Mouse (Mus musculus): ENCODE data around the gene Cd93.

The Cd93 gene

GRCm38 (mm10) chr2:148442710-148443109 is 653 bp downstream of the Cd93 start:
- no peak for DNase-seq (ENCODE audit: low spot score in 2 of 2)

- DNase-seq (ENCODE audit: low spot score in 2 of 2), result no peak
Measured at GRCm38 (mm10) chr2:148442172-148442571, 1.2 kb downstream of the Cd93 start.

- no peak for DNase-seq (ENCODE audit: low spot score in 2 of 2)
Measured at GRCm38 (mm10) chr2:148441421-148441820, 1.9 kb downstream of the Cd93 start.

GRCm38 (mm10) chr2:148439691-148440276 is 3.6 kb downstream of the Cd93 start:
- DNase-seq (ENCODE audit: low spot score in 2 of 2), result no peak

- no peak for DNase-seq (ENCODE audit: low spot score in 2 of 2)
Measured at GRCm38 (mm10) chr2:148436285-148436684, 7.1 kb downstream of the Cd93 start.

- DNase-seq (ENCODE audit: low spot score in 2 of 2), result no peak
Measured at GRCm38 (mm10) chr2:148432346-148432745, 11.0 kb downstream of the Cd93 start.

- DNase-seq (ENCODE audit: low spot score in 2 of 2), result no peak
Measured at GRCm38 (mm10) chr2:148430941-148431340, 12.4 kb downstream of the Cd93 start.

- no peak for DNase-seq (ENCODE audit: low spot score in 2 of 2)
Measured at GRCm38 (mm10) chr2:148429001-148429505, 14.3 kb downstream of the Cd93 start.

- no peak for DNase-seq (ENCODE audit: low spot score in 2 of 2)
Measured at GRCm38 (mm10) chr2:148428523-148428922, 14.8 kb downstream of the Cd93 start.

- DNase-seq (ENCODE audit: low spot score in 2 of 2), result no peak
Measured at GRCm38 (mm10) chr2:148427553-148427952, 15.8 kb downstream of the Cd93 start.

- DNase-seq (ENCODE audit: low spot score in 2 of 2), result peak; percentile 36 to 53
Measured at GRCm38 (mm10) chr2:148425709-148426382, 17.5 kb downstream of the Cd93 start.

- DNase-seq (ENCODE audit: low spot score in 2 of 2), result no peak
Measured at GRCm38 (mm10) chr2:148421706-148422105, 21.7 kb downstream of the Cd93 start.

GRCm38 (mm10) chr2:148421112-148421511 is 22.3 kb downstream of the Cd93 start:
- no peak for DNase-seq (ENCODE audit: low spot score in 2 of 2)

GRCm38 (mm10) chr2:148419776-148420175 is 23.6 kb downstream of the Cd93 start:
- DNase-seq (ENCODE audit: low spot score in 2 of 2), result no peak

GRCm38 (mm10) chr2:148419151-148419550 is 24.2 kb downstream of the Cd93 start:
- no peak for DNase-seq (ENCODE audit: low spot score in 2 of 2)

GRCm38 (mm10) chr2:148409821-148410220 is 33.5 kb downstream of the Cd93 start:
- no peak for DNase-seq (ENCODE audit: low spot score in 2 of 2)

- DNase-seq (ENCODE audit: low spot score in 2 of 2), result peak; percentile 84 to 85
Measured at GRCm38 (mm10) chr2:148409141-148409540, 34.2 kb downstream of the Cd93 start.

GRCm38 (mm10) chr2:148408761-148409120 is 34.6 kb downstream of the Cd93 start:
- DNase-seq (ENCODE audit: low spot score in 2 of 2), result no peak

GRCm38 (mm10) chr2:148407870-148408760 is 35.2 kb downstream of the Cd93 start, which contains the start of gene Thbd:
Gene Thbd, minus strand, starts transcription at chr2:148408188.
- peak; percentile 63 to 71 for DNase-seq (ENCODE audit: low spot score in 2 of 2)

GRCm38 (mm10) chr2:148406971-148407869 is 36.1 kb downstream of the Cd93 start:
- peak; percentile 53 to 54 for DNase-seq (ENCODE audit: low spot score in 2 of 2)

Measured in spleen, postnatal 36 days (tissue).